Mouse (Mus musculus) lung, adult 2 months (tissue): ENCODE data around the gene AC134908.4.

Source experiments
- CTCF ChIP-seq: fragments of 200-500 bp; IDR thresholded peaks from 2 replicates; pipeline ENCODE4 v1.5.1; 2011; ENCODE audit warnings: mild to moderate bottlenecking, low read length, control low read depth; ENCODE audit not compliant: insufficient read depth
- POLR2A ChIP-seq: fragments of 200-500 bp; IDR thresholded peaks from 2 replicates; pipeline ENCODE4 v1.6.1; 2011; ENCODE audit warnings: low read depth, mild to moderate bottlenecking, control low read depth, low read length, borderline replicate concordance; ENCODE audit errors: extremely low read depth

GRCm38 (mm10) chr17:25765886-25766285, 29.6 kb downstream of the AC134908.4 start:
- no peak for TF ChIP-seq POLR2A
- no peak for TF ChIP-seq CTCF
